Mouse (Mus musculus) adrenal gland, postnatal 4 days (tissue): Measurements from ENCODE around the gene Zfp13. TPM values are rescaled to one million over a fixed set of nuclear protein-coding genes. Genes with fewer than 3 reads are reported as not detected.

Experiments used
- DNase-seq, 2 experiments: peaks; one replicate each; pipeline ENCODE4 v3.0.0; 2021 to 2022; ENCODE audit warnings: low spot score in 2 of 2, mixed read lengths in 2 of 2
- total RNA-seq, 2 experiments: library from RNA; stranded (reverse); gene quantifications; 2 replicates each; pipeline ENCODE4 v1.2.3; 2021

Zfp13 gene
- total RNA-seq, 2 experiments from 2014 or later, result 27.5 to 29.7 TPM

GRCm38 (mm10) chr17:23592926-23593300 lies 6.4 kb downstream of the Zfp13 start:
- no peak for DNase-seq

- DNase-seq, result peak; percentile 83 to 86
Observed at GRCm38 (mm10) chr17:23592208-23592925, 6.9 kb downstream of the Zfp13 start.

- no peak for DNase-seq
Observed at GRCm38 (mm10) chr17:23587253-23587652, 12.0 kb downstream of the Zfp13 start.

- peak in 1 of 2 experiments; percentile 46 for DNase-seq
Observed at GRCm38 (mm10) chr17:23585721-23586491, 13.4 kb downstream of the Zfp13 start.

- DNase-seq, result no peak
Observed at GRCm38 (mm10) chr17:23584786-23585185, 14.5 kb downstream of the Zfp13 start.

GRCm38 (mm10) chr17:23575951-23576552 lies 23.2 kb downstream of the Zfp13 start:
- no peak for DNase-seq

- no peak for DNase-seq
Observed at GRCm38 (mm10) chr17:23574130-23574529, 25.2 kb downstream of the Zfp13 start.

- no peak for DNase-seq
Observed at GRCm38 (mm10) chr17:23572059-23572458, 27.2 kb downstream of the Zfp13 start.

GRCm38 (mm10) chr17:23571084-23571483 lies 28.2 kb downstream of the Zfp13 start:
- DNase-seq, result no peak

- no peak for DNase-seq
Observed at GRCm38 (mm10) chr17:23570017-23570416, 29.3 kb downstream of the Zfp13 start.

GRCm38 (mm10) chr17:23568370-23568769 lies 30.9 kb downstream of the Zfp13 start:
- no peak for DNase-seq

GRCm38 (mm10) chr17:23566787-23567186 lies 32.5 kb downstream of the Zfp13 start:
- no peak for DNase-seq

- DNase-seq, result no peak
Observed at GRCm38 (mm10) chr17:23564368-23564715, 34.9 kb downstream of the Zfp13 start.

GRCm38 (mm10) chr17:23563595-23564367 lies 35.5 kb downstream of the Zfp13 start, which contains the start of gene Zfp213:
Gene Zfp213, minus strand, starts transcription at chr17:23564238.
- peak; percentile 87 to 89 for DNase-seq

- DNase-seq, result peak in 1 of 2 experiments; percentile 35
Observed at GRCm38 (mm10) chr17:23559767-23560166, 39.5 kb downstream of the Zfp13 start.

GRCm38 (mm10) chr17:23555243-23555916 lies 43.9 kb downstream of the Zfp13 start:
- DNase-seq, result no peak

GRCm38 (mm10) chr17:23554321-23554720 lies 45.0 kb downstream of the Zfp13 start:
- DNase-seq, result no peak

- DNase-seq, result no peak
Observed at GRCm38 (mm10) chr17:23553634-23554120, 45.6 kb downstream of the Zfp13 start.

- no peak for DNase-seq
Observed at GRCm38 (mm10) chr17:23552896-23553633, 46.2 kb downstream of the Zfp13 start.

GRCm38 (mm10) chr17:23551963-23552362 lies 47.3 kb downstream of the Zfp13 start:
- no peak for DNase-seq
